Mouse (Mus musculus): ENCODE measurements around the gene Ccdc194. TPM values are rescaled to one million over a fixed set of nuclear protein-coding genes. Genes with fewer than 3 reads are reported as not detected.
A peak's percentile ranks its signal among the peaks of the same experiment; 100 is the strongest.

Gene Ccdc194
- total RNA-seq, 4 experiments from 2014 or later, result not detected

GRCm38 (mm10) chr8:71476099-71476940 is 49.2 kb downstream of the Ccdc194 start:
- peak; percentile 75 for DNase-seq

- DNase-seq, result peak; percentile 10
These were observed 49.8 kb downstream of the Ccdc194 start for GRCm38 (mm10) chr8:71475702-71476075.

DNA sequence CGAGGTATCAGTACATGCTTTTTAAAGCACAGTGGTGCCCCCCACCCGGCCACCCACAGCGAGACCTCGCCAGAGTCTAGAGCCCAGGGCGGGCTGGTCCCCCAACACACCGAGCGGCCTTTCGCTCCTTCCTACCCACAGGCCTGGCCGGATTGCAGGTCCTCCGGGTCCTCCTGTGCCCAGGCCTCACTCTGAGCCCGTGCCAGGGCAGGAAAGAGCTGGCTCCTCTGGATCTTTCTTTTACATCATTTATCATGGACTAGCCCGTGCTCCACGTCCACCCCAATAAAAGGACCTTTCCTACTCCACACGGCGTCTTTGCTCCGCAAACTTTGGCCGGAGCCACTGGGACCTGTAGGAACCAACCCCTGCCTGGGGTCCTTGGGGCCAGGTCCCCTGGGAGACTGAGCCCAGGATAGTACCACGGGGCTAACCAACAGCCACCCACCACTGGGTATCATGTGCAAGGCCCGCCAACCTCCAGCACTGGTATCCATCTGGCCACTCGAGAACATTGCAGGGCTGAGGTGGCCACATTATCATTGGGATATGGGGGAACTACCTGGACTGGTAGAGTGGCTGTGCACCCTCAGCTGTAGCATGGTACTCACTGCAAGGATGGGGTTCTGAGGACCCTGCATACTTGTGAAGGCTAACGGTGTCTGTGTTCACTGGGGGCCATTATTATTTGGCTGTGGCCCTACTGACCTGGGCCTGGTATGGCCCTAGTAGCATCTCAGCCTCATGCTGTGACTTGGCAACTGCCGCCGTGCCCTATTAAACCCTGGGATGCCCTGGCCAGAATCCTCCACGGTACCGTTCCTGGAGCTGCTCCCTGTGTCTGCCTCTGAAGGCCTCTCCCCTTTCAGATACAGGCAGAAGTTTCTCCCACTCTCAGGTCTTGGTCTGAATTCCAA is 50.5 kb downstream of the Ccdc194 start:
- DNase-seq, result peak; percentile 7

DNA sequence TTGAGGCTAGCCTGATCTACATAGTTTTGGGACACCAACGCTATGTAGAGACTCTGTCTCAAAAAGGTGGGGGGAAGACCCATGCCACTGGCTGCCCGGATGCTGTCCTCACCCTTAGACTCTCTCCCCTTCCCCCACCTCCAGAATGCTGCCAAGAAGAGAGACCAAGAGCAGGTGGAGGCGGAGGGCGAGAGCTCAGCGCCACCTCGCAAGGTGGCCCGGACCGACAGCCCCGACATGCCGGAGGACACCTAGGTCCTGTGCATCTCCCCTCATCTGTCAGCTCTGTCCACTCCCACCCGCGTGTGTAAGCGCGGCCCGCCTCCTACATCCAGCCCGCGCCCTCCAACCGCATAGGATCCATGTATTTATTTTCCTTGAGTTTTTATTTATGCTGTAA is 51.2 kb downstream of the Ccdc194 start:
- DNase-seq, result peak; percentile 18

GRCm38 (mm10) chr8:71472601-71473386 is 52.7 kb downstream of the Ccdc194 start:
- DNase-seq, result no peak

GRCm38 (mm10) chr8:71471861-71472260 is 53.6 kb downstream of the Ccdc194 start:
- DNase-seq, result no peak

GRCm38 (mm10) chr8:71470913-71471255 is 54.6 kb downstream of the Ccdc194 start:
- no peak for DNase-seq

DNA sequence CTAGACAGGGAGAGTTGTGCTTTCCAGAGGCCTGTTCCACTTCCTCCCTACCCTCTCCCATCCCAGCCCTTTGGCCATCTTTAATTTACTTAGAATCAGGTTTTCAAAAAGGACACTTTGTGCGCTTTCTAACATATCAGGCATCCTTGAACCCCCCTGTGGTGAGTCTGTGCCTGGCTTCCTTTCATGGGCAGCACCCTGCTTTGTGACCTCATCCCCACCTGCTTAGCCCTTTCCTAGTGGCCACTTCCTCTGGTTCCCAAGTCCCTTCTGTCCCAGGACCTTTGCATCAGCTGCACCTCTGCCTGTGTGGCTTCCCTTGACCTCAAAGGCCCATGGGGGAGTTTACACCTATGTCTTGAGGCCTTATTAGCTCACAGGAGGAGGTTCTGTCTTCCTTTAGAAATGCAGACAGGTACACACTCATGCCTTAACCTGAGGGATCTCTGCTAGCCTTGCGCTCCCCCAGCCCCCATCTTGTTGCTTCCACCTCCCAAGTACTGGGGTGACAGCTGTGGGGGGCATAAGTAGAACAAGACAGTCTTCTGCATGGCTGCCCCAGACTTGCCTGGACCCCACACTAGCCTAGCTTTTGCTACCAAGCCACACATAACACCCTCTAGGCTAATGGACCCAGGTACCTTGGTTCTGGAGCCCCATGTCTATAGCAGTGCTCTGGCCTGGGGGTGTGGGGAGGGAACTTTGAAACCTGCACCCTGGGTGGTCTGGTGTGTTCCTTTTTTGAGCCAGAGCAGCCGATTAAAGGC is 55.2 kb downstream of the Ccdc194 start:
- peak; percentile 13 for DNase-seq

Other genes with a start within 250 kb of the Ccdc194 start
- 100 to 1,000 TPM; 203 to 262 (median 232) TPM for gene Use1, start 158.9 kb downstream of the Ccdc194 start, total RNA-seq (2022)
- gene Ocel1, start 154.4 kb downstream of the Ccdc194 start, total RNA-seq (2022), result 10 to 100 TPM; 15.9 to 18.8 (median 17.7) TPM
- gene Nr2f6, start 143.8 kb downstream of the Ccdc194 start, total RNA-seq (2022), result 10 to 100 TPM; 59.1 to 67.2 (median 62.7) TPM
- 10 to 100 TPM; 11.4 to 25.1 (median 18.2) TPM for gene Ushbp1, start 129.9 kb downstream of the Ccdc194 start, total RNA-seq (2022)
- gene Babam1, start 128.8 kb downstream of the Ccdc194 start, total RNA-seq (2022), result 100 to 1,000 TPM; 101 to 137 (median 120) TPM
- 1 to 10 TPM in 1 of 4 experiments, under 1 TPM in 2, not detected in 1; 0.56 to 1.2 (median 0.92) TPM for gene Ankle1, start 119.7 kb downstream of the Ccdc194 start, total RNA-seq (2022)
- 10 to 100 TPM; 85.3 to 96.2 (median 92.1) TPM for gene Abhd8, start 62.1 kb downstream of the Ccdc194 start, total RNA-seq (2022)
- gene Mrpl34, start 60.8 kb downstream of the Ccdc194 start, total RNA-seq (2022), result 100 to 1,000 TPM in 1 of 4 experiments, 10 to 100 TPM in 3; 64.7 to 108 (median 88.7) TPM
- 10 to 100 TPM; 51.7 to 65.2 (median 57.9) TPM for gene Dda1, start 56.5 kb downstream of the Ccdc194 start, total RNA-seq (2022)
- 10 to 100 TPM; 13.5 to 24.7 (median 20.6) TPM for gene Ano8, start 39.7 kb downstream of the Ccdc194 start, total RNA-seq (2022)
- 10 to 100 TPM; 23.1 to 32.0 (median 29.0) TPM for gene Gtpbp3, start 37.6 kb downstream of the Ccdc194 start, total RNA-seq (2022)
- 100 to 1,000 TPM; 195 to 255 (median 230) TPM for gene Plvap, start 14.0 kb downstream of the Ccdc194 start, total RNA-seq (2022)
- gene Bst2, start 11.7 kb upstream of the Ccdc194 start, total RNA-seq (2022), result 10 to 100 TPM; 54.3 to 91.2 (median 67.9) TPM
- 10 to 100 TPM; 72.6 to 87.3 (median 82.3) TPM for gene Mvb12a, start 17.2 kb upstream of the Ccdc194 start, total RNA-seq (2022)
- 1 to 10 TPM; 5.1 to 7.0 (median 5.8) TPM for gene Tmem221, start 33.2 kb upstream of the Ccdc194 start, total RNA-seq (2022)
- gene Nxnl1, start 40.9 kb upstream of the Ccdc194 start, total RNA-seq (2022), result 1 to 10 TPM in 1 of 4 experiments, under 1 TPM in 3; 0.40 to 1.3 (median 0.49) TPM
- gene Slc27a1, start 43.2 kb upstream of the Ccdc194 start, total RNA-seq (2022), result 100 to 1,000 TPM; 141 to 186 (median 160) TPM
- gene Pgls, start 66.5 kb upstream of the Ccdc194 start, total RNA-seq (2022), result 100 to 1,000 TPM; 116 to 141 (median 124) TPM
- 1 to 10 TPM; 1.5 to 3.0 (median 2.3) TPM for gene Fam129c, start 71.9 kb upstream of the Ccdc194 start, total RNA-seq (2022)
- gene Colgalt1, start 85.3 kb upstream of the Ccdc194 start, total RNA-seq (2022), result 10 to 100 TPM; 64.7 to 78.0 (median 69.1) TPM
- gene Unc13a, start 146.0 kb upstream of the Ccdc194 start, total RNA-seq (2022), result 10 to 100 TPM in 3 of 4 experiments, 1 to 10 TPM in 1; 9.8 to 11.8 (median 11.4) TPM
- gene Jak3, start 150.6 kb upstream of the Ccdc194 start, total RNA-seq (2022), result 10 to 100 TPM; 10.7 to 21.8 (median 16.6) TPM
- 10 to 100 TPM in 1 of 4 experiments, 1 to 10 TPM in 3; 3.9 to 12.3 (median 7.1) TPM for gene Insl3, start 163.5 kb upstream of the Ccdc194 start, total RNA-seq (2022)
- 1 to 10 TPM; 3.0 to 5.1 (median 4.4) TPM for gene B3gnt3, start 176.1 kb upstream of the Ccdc194 start, total RNA-seq (2022)
- 1 to 10 TPM; 2.1 to 6.2 (median 3.7) TPM for gene Fcho1, start 200.0 kb upstream of the Ccdc194 start, total RNA-seq (2022)

Data from adrenal gland, adult 8-10 months (tissue).